Mouse (Mus musculus) lung, postnatal 0 days (tissue): Measurements from ENCODE around the gene Slc35b2. TPM values are rescaled to one million over a fixed set of nuclear protein-coding genes. Genes with fewer than 3 reads are reported as not detected.

Experiments used
- ATAC-seq: fragments of 200-750 bp; cut with Nextera tagmentation; 2 replicates; pipeline ENCODE4 v1.8.0; 2017; ENCODE audit warnings: moderate library complexity
- DNase-seq: peaks from one replicate; pipeline ENCODE4 v3.0.0-alpha.2; 2016; ENCODE audit warnings: low spot score
- H3K27ac ChIP-seq: fragments of 300-500 bp; sonication (generic); 2 replicates; pipeline ENCODE4 v1.5.1; 2014; ENCODE audit warnings: antibody characterized with exemption, mild to moderate bottlenecking, low read length, mixed read lengths
- H3K27me3 ChIP-seq: fragments of 300-500 bp; sonication (generic); replicated peaks from 2 replicates; pipeline ENCODE4 v1.6.1; 2014; ENCODE audit warnings: low read length, mixed read lengths; ENCODE audit not compliant: insufficient read depth
- H3K36me3 ChIP-seq: fragments of 300-500 bp; sonication (generic); 2 replicates; pipeline ENCODE4 v1.6.1; 2014; ENCODE audit warnings: low read length, mixed read lengths; ENCODE audit not compliant: insufficient read depth
- H3K4me1 ChIP-seq: fragments of 300-500 bp; sonication (generic); 2 replicates; pipeline ENCODE4 v1.6.1; 2014; ENCODE audit warnings: antibody characterized with exemption, low read depth, low read length, mixed read lengths; ENCODE audit not compliant: insufficient read depth
- H3K4me2 ChIP-seq: fragments of 300-500 bp; sonication (generic); replicated peaks from 2 replicates; pipeline ENCODE4 v1.6.1; 2014; ENCODE audit warnings: low read depth, mild to moderate bottlenecking, low read length, moderate library complexity, mixed read lengths
- H3K4me3 ChIP-seq: fragments of 300-500 bp; sonication (generic); 2 replicates; pipeline ENCODE4 v1.5.1; 2014; ENCODE audit warnings: low read depth, low read length
- H3K9ac ChIP-seq: fragments of 300-500 bp; sonication (generic); replicated peaks from 2 replicates; pipeline ENCODE4 v1.6.1; 2014; ENCODE audit warnings: low read depth, mild to moderate bottlenecking
- H3K9me3 ChIP-seq: fragments of 300-500 bp; sonication (generic); 2 replicates; pipeline ENCODE4 v1.6.1; 2016; ENCODE audit warnings: low read length, mixed read lengths
- CTCF ChIP-seq: IDR thresholded peaks from 2 replicates; pipeline ENCODE4 v1.5.1; 2016; ENCODE audit warnings: antibody characterized with exemption, mild to moderate bottlenecking
- EP300 ChIP-seq: IDR thresholded peaks from 2 replicates; pipeline ENCODE4 v1.6.1; 2016; ENCODE audit warnings: antibody characterized with exemption, mild to moderate bottlenecking, control low read depth
- WGBS: fragments of 180-500 bp; shearing (Covaris S2); extraction: QIAGEN DNeasy Blood & Tissue Kit; methylation state at CpG from one replicate; pipeline ENCODE4 v1.1.7; 2014; 5-methylcytosine and 5-hydroxymethylcytosine counted together
- polyA plus RNA-seq: library from polyadenylated mRNA; unstranded; fragments of >200 nt; fragmentation: Nextera tagmentation; extraction: Ambion mirVana; gene quantifications from 2 replicates; pipeline ENCODE4 v1.2.1, GENCODE M21; 2015

The Slc35b2 gene
- polyA plus RNA-seq, 1 experiment from 2014 or later: 85.1 TPM

DNA sequence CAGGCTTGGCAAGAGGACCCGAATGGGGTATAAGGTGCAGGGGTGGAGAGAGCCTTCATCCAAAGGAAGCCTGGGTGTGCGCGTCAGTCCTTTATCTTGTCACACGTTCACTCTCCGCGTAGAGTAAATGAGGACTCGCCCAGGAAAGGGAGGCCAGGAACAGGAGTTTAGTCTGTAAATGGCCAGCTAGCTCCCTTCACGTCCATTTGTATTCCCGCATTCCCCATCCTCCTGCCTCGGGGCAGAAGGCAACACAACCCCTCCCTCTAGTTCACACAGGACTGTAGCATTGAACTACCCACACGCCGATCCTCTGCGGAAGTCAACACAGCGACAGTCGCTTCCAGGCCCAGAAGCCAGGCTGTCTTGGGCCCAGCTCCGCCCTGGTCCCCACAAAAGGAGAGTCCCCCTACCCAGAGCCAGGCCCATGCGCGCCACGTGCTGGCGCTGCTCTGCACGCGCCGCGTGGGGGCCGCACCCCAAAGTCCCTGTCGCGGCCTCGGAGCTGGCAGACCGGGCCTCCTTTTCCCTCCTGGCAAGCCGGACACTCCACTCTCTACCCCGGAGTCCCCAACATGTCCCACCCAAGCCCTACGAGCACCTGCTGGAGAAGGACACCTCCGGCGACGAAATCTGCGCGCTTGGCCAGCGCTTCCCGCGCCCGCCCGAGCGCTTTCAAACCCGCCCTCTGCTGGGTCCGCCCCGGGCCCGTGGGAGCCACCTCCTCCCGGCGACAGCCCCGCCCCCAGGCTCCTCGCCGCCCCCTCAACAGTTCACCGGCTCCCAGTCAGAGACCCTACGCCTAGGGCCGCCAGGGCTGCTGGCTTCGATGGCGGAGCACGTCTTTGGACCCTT lies 31.4 kb downstream of the Slc35b2 start:
- H3K4me1 ChIP-seq: peaks cover 53% of the 10 kb centered on the region
- TF ChIP-seq EP300 (no peak), CTCF (0 out of 2 replicates have a peak, but pooled peaks have one; percentile 3)
- under 1% methylated on average over 55 of the region's 58 CpGs for WGBS
- no peaks in the 10 kb centered on the region for H3K27me3 ChIP-seq
- H3K4me2 ChIP-seq: peak overlapping the region; percentile 97
- peak overlapping the region; percentile 54 for H3K4me3 ChIP-seq
- H3K9ac ChIP-seq: peak overlapping the region; percentile 42
- H3K9me3 ChIP-seq: no peaks in the 10 kb centered on the region
- no peaks in the 10 kb centered on the region for H3K36me3 ChIP-seq
- peak overlapping the region; percentile 7; the same call in 1 of the 2 replicates for H3K27ac ChIP-seq
- DNase-seq (peak; percentile 78), ATAC-seq (peak; percentile 57)

DNA sequence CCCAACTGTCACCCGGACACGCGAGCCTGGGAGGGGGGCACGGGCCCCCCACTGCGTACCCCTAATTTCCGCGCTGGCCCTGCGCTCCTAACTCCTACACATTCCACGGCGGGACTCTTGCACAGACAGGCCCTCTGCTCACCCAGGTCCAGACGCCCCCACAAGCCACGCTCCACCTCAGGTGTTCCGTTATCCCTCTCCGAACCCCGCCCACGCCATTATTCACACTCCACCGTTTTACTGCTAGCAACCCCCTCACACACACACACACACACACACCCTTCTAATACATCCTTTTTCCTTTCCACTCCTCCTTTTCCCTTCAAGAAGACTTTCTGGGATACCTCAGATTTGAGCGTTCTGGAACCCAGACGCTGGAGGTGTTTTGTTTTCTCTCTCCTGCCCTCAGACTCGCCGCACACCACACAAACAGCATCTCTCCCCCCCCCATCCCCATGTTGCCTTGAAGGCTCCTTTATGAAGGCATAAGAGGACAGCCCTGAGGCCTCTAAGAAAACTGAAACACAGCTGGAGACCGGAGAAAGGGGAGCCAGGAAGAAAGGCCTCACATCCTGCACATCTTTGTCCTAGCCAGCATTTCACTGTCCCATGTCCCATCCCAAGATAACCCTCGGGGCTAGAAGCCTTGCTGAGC lies 32.2 kb downstream of the Slc35b2 start:
- peak overlapping the region; percentile 97 for H3K4me2 ChIP-seq
- H3K36me3 ChIP-seq: no peaks in the 10 kb centered on the region
- peaks cover 53% of the 10 kb centered on the region for H3K4me1 ChIP-seq
- no peaks in the 10 kb centered on the region for H3K9me3 ChIP-seq
- DNase-seq (no peak), ATAC-seq (no peak)
- no peaks in the 10 kb centered on the region for H3K27me3 ChIP-seq
- 12% methylated on average over 23 of the region's 23 CpGs for WGBS
- peak overlapping the region; percentile 54 for H3K4me3 ChIP-seq
- TF ChIP-seq CTCF: no peak
- no peak for TF ChIP-seq EP300
- 0 out of 2 replicates have a peak overlapping the region, but pooled peaks have one; percentile 7 for H3K27ac ChIP-seq
- H3K9ac ChIP-seq: peak overlapping the region; percentile 42; the same call in 1 of the 2 replicates

GRCm38 (mm10) chr17:45596631-45597396 lies 33.1 kb downstream of the Slc35b2 start:
- H3K4me3 ChIP-seq: no peak overlapping the region
- peak; percentile 61 for ATAC-seq
- 30% methylated on average over 11 of the region's 11 CpGs for WGBS
- DNase-seq: peak; percentile 80
- no peaks in the 10 kb centered on the region for H3K36me3 ChIP-seq
- TF ChIP-seq EP300: no peak
- TF ChIP-seq CTCF: peak; percentile 87
- H3K27me3 ChIP-seq: no peaks in the 10 kb centered on the region
- H3K9me3 ChIP-seq: no peaks in the 10 kb centered on the region
- H3K9ac ChIP-seq: no peak overlapping the region
- no peak overlapping the region for H3K4me2 ChIP-seq
- peak overlapping the region; percentile 62; the same call in 1 of the 2 replicates for H3K27ac ChIP-seq
- peaks cover 45% of the 10 kb centered on the region for H3K4me1 ChIP-seq

DNA sequence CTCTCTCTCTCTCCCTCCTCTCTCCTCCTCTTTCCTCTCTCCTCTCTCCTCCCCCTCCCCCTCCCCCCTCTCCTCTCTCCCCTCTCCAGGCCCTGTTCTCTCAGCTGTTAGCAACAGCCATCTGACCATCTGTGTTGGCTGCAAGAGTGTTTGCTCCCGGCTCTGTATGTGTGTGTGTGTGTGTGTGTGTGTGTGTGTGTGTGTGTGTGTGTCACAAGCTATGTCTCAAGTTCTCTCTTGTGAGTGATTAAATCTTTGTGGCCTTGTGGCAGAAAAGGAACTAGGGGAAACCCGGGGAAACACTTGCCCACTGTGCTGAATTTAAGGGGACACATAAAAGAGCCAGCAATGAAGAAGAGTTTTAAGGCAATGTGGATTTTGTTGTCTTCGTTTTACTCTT lies 34.1 kb downstream of the Slc35b2 start:
- WGBS: 31% methylated on average over 3 of the region's 3 CpGs
- H3K36me3 ChIP-seq: no peaks in the 10 kb centered on the region
- no peaks in the 10 kb centered on the region for H3K27me3 ChIP-seq
- no peak overlapping the region for H3K4me2 ChIP-seq
- no peak overlapping the region for H3K27ac ChIP-seq
- no peaks in the 10 kb centered on the region for H3K9me3 ChIP-seq
- TF ChIP-seq EP300: no peak
- TF ChIP-seq CTCF: no peak
- no peak overlapping the region for H3K9ac ChIP-seq
- DNase-seq: peak; percentile 79
- H3K4me3 ChIP-seq: no peak overlapping the region
- ATAC-seq: peak; percentile 32
- H3K4me1 ChIP-seq: peaks cover 38% of the 10 kb centered on the region

DNA sequence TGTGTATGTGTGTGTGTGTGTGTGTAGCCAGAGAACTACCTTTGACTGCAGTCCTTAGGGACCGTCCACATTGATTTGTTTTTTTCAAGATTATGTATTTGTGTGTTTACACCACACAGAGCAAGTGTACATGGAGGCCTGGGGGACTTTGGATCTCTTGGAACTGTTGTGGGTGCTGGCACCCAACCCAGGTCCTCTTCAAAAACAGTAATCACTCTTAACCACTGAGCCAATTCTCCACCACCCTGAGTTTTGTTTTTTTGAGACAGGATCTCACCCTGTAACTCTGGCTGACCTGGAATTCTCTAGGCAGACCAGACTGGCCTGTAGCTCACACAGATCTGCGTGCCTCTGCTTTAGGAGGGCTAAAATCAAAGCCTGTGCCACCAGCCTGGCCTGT lies 34.7 kb downstream of the Slc35b2 start:
- Histone ChIP-seq H3K36me3 (no peaks in the 10 kb centered on the region), H3K4me1 (peaks cover 32% of the 10 kb centered on the region), H3K4me2 (no peak overlapping the region), H3K4me3 (no peak overlapping the region), H3K27me3 (no peaks in the 10 kb centered on the region), H3K9ac (no peak overlapping the region), H3K27ac (no peak overlapping the region), H3K9me3 (no peaks in the 10 kb centered on the region)
- TF ChIP-seq CTCF (no peak), EP300 (no peak)
- no peak for ATAC-seq
- WGBS: 93% methylated on average over 2 of the region's 2 CpGs
- DNase-seq: no peak

DNA sequence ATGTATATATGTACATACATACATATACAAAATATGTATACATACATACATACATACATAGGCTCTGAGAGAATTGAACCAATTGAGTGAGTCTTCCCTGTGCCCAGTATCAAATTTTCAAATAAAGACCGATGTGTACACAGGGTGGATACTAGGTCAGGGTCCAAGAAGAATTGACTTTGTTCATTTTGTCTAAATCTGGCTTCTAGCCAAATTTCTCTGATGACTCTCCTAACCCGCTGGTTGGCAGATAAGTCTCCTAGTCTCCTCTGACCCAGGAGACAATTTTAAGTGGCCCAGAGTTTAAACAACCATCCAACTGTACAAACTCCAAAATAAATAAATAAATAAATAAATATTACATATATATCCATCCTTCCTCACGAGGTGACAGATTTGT lies 35.2 kb downstream of the Slc35b2 start:
- Histone ChIP-seq H3K9me3 (no peaks in the 10 kb centered on the region), H3K27ac (no peak overlapping the region), H3K4me3 (no peak overlapping the region), H3K9ac (0 out of 2 replicates have a peak overlapping the region, but pooled peaks have one; percentile 26), H3K27me3 (no peaks in the 10 kb centered on the region), H3K4me1 (peaks cover 27% of the 10 kb centered on the region), H3K4me2 (peak overlapping the region; percentile 63), H3K36me3 (no peaks in the 10 kb centered on the region)
- 32% methylated on average over 3 of the region's 3 CpGs for WGBS
- no peak for TF ChIP-seq EP300
- ATAC-seq (no peak), DNase-seq (no peak)
